Mouse (Mus musculus): ENCODE measurements around the gene Rpl27. TPM values are rescaled to one million over a fixed set of nuclear protein-coding genes. Genes with fewer than 3 reads are reported as not detected.
"Not testable (repeated sequence)": the region's sequence is repeated elsewhere in the genome, so short reads cannot be mapped to it uniquely, and the experiment has no call there.

The Rpl27 gene
- polyA plus RNA-seq, 1 experiment from 2014 or later: 395 TPM

DNA sequence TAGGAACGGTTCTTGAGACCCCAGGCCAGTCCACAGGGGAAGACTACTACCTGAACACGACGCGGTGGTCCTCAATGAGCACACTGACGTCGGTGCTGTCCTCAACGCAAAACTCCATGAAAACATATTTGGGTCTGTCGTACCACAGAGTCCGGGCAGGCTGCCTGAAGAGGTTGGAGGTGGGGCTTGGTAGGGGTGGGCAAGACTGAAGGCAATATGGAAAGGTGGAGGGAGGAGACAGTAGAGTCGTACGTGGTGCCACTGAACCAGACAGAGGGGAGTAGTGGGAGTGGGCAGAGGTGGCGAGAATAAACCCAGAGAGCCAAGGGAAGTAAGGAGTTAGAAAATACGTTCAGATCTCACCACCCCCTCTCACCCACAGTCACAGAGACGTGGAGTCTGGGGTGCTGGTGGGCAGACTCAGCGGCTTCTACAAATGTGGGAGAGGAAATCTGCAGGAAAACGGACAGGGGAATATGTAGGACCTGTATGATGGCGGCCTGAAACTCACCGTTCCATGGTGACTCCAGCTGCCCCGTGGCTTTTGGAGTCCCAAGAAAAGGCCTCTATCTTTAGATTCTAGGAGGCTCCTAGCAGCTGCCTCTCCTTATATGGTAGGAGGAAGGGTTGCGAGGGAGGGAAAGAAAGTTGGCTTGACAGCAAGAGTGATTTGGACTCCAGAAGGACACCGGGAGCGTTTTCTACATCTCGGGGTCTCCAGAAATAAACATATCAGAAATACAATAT lies 17.8 kb upstream of the Rpl27 start, which contains the start of gene Gm27029:
Gene Gm27029 (minus strand): TSS at position 692 of the 747 bp plus-strand sequence.
- Histone ChIP-seq H3K4me1 (replicated peaks; ENCODE audit: control insufficient read depth, insufficient read depth, low read length) (peaks cover 7% of the 10 kb centered on the region), H3K9me3 (ENCODE audit: control insufficient read depth, low read length) (no peaks in the 10 kb centered on the region), H3K36me3 (ENCODE audit: control insufficient read depth, insufficient read depth, low read length) (no peaks in the 10 kb centered on the region), H3K9ac (ENCODE audit: low read depth, low read length) (peak within 1 kb of the TSS; percentile 81), H3K27ac (ENCODE audit: low read depth, low read length) (peak within 1 kb of the TSS; percentile 75), H3K4me3 (ENCODE audit: low read depth, low read length) (peak within 1 kb of the TSS; percentile 97), H3K4me2 (replicated peaks; ENCODE audit: low read depth, low read length) (peak within 1 kb of the TSS; percentile 94), H3K27me3 (ENCODE audit: control insufficient read depth, insufficient read depth, low read length) (no peaks in the 10 kb centered on the region)
- peak; percentile 53 for ATAC-seq (ENCODE audit: low FRiP score)
- DNase-seq (ENCODE audit: low spot score): no peak
- 5% methylated on average over 23 of the region's 23 CpGs for WGBS

DNA sequence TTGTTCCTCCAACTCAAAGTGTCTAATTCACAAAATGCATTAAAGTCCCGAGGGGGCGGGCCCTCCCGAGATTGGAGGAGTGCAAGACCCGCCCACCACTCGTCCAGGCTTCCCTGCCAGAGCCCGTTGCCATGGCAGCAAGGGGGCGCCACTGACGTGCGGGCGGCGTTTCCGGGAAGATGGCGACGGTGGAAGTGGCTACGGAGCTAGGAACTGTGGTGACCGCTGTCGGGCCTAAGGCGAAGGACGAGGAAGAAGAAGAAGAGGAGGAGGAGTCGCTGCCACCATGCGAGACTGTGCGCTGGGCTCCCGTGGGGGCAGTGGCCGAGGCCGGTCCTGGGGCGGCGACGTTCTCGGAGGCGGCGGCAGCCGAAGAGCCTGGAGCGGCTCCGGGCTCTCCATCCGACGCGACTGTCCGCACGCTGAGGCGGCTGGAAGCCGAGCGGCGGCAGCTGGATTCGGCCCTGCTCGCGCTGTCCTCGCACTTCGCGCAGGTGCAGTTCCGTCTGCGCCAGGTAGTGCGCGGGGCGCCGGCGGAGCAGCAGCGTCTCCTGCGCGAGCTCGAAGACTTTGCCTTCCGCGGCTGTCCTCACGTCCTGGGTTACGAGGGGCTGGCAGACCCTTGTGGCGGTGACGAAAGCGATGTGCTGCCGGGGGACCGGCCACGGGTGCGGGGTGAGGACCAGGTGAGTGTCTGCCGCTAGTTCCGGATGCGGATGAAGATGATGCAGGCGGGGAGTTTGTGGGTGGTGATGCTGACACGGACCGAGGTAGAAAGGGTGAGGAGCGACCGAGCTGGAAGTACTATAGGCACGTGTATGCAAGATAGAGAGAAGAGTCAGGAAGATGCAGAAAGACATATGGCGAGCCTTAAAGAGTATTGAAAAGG lies 16.9 kb upstream of the Rpl27 start, which contains the start of the genes Rundc1 and Ptges3l:
Gene Rundc1 (plus strand): TSS at position 161 of the 889 bp plus-strand sequence.
Gene Ptges3l (minus strand): TSS at position 409 of the 889 bp plus-strand sequence.
- ATAC-seq (ENCODE audit: low FRiP score) (peak; percentile 91), DNase-seq (ENCODE audit: low spot score) (peak; percentile 99)
- H3K4me1 ChIP-seq (replicated peaks; ENCODE audit: control insufficient read depth, insufficient read depth, low read length): peaks cover 7% of the 10 kb centered on the region
- H3K4me3 ChIP-seq (ENCODE audit: low read depth, low read length): peak within 1 kb of the TSS; percentile 97
- H3K9ac ChIP-seq (ENCODE audit: low read depth, low read length): peak within 1 kb of the TSS; percentile 81
- peak within 1 kb of the TSS; percentile 94 for H3K4me2 ChIP-seq (replicated peaks; ENCODE audit: low read depth, low read length)
- no peaks in the 10 kb centered on the region for H3K27me3 ChIP-seq (ENCODE audit: control insufficient read depth, insufficient read depth, low read length)
- peak within 1 kb of the TSS; percentile 75 for H3K27ac ChIP-seq (ENCODE audit: low read depth, low read length)
- under 1% methylated on average over 68 of the region's 81 CpGs for WGBS
- no peaks in the 10 kb centered on the region for H3K9me3 ChIP-seq (ENCODE audit: control insufficient read depth, low read length)
- peaks cover 7% of the 10 kb centered on the region; the same call in 1 of the 2 replicates for H3K36me3 ChIP-seq (ENCODE audit: control insufficient read depth, insufficient read depth, low read length)

- H3K36me3 ChIP-seq (ENCODE audit: control insufficient read depth, insufficient read depth, low read length): peaks cover 9% of the 10 kb centered on the region; the same call in 1 of the 2 replicates
- H3K4me1 ChIP-seq (replicated peaks; ENCODE audit: control insufficient read depth, insufficient read depth, low read length): peaks cover 7% of the 10 kb centered on the region
- H3K27me3 ChIP-seq (ENCODE audit: control insufficient read depth, insufficient read depth, low read length): no peaks in the 10 kb centered on the region
- peak overlapping the region; percentile 97 for H3K4me3 ChIP-seq (ENCODE audit: low read depth, low read length)
- no peaks in the 10 kb centered on the region for H3K9me3 ChIP-seq (ENCODE audit: control insufficient read depth, low read length)
- ATAC-seq (ENCODE audit: low FRiP score): no peak
- peak overlapping the region; percentile 94 for H3K4me2 ChIP-seq (replicated peaks; ENCODE audit: low read depth, low read length)
- no peak overlapping the region for H3K27ac ChIP-seq (ENCODE audit: low read depth, low read length)
- H3K9ac ChIP-seq (ENCODE audit: low read depth, low read length): no peak overlapping the region; the same call in 1 of the 2 replicates
- no peak for DNase-seq (ENCODE audit: low spot score)
- WGBS: 66% methylated on average over 8 of the region's 8 CpGs
Measured at GRCm38 (mm10) chr11:101426165-101426564, 15.9 kb upstream of the Rpl27 start.

- 94% methylated on average over 9 of the region's 9 CpGs for WGBS
- no peak overlapping the region for H3K9ac ChIP-seq (ENCODE audit: low read depth, low read length)
- no peak overlapping the region for H3K27ac ChIP-seq (ENCODE audit: low read depth, low read length)
- no peak overlapping the region for H3K4me2 ChIP-seq (replicated peaks; ENCODE audit: low read depth, low read length)
- no peak overlapping the region for H3K4me3 ChIP-seq (ENCODE audit: low read depth, low read length)
- peaks cover under 1% of the 10 kb centered on the region for H3K4me1 ChIP-seq (replicated peaks; ENCODE audit: control insufficient read depth, insufficient read depth, low read length)
- ATAC-seq (ENCODE audit: low FRiP score): no peak
- no peaks in the 10 kb centered on the region for H3K27me3 ChIP-seq (ENCODE audit: control insufficient read depth, insufficient read depth, low read length)
- DNase-seq (ENCODE audit: low spot score): no peak
- H3K36me3 ChIP-seq (ENCODE audit: control insufficient read depth, insufficient read depth, low read length): peaks cover 14% of the 10 kb centered on the region; the same call in 1 of the 2 replicates
- no peaks in the 10 kb centered on the region for H3K9me3 ChIP-seq (ENCODE audit: control insufficient read depth, low read length)
Measured at GRCm38 (mm10) chr11:101431327-101431726, 10.8 kb upstream of the Rpl27 start.

DNA sequence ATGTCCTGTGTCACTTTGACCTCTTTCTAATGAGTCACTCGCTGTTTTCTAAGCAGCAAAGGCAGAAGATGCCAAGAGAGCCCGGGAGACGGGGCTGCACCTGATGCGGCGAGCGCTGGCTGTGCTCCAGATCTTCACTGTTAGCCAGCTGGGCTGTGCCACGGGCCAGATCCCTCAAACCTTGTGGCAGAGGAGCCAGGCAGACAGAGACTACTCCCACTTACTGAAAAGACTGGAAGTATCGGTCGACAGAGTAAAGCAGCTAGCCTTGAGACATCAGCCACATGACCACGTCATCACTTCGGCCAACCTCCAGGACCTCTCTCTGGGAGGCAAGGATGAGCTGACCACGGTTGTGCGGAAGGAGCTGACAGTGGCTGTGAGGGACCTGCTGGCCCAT lies 8.7 kb upstream of the Rpl27 start:
- H3K4me2 ChIP-seq (replicated peaks; ENCODE audit: low read depth, low read length): no peak overlapping the region
- ATAC-seq (ENCODE audit: low FRiP score): no peak
- peaks cover 14% of the 10 kb centered on the region; the same call in 1 of the 2 replicates for H3K36me3 ChIP-seq (ENCODE audit: control insufficient read depth, insufficient read depth, low read length)
- H3K27ac ChIP-seq (ENCODE audit: low read depth, low read length): no peak overlapping the region
- no peak overlapping the region for H3K9ac ChIP-seq (ENCODE audit: low read depth, low read length)
- no peak overlapping the region for H3K4me3 ChIP-seq (ENCODE audit: low read depth, low read length)
- H3K27me3 ChIP-seq (ENCODE audit: control insufficient read depth, insufficient read depth, low read length): no peaks in the 10 kb centered on the region
- DNase-seq (ENCODE audit: low spot score): no peak
- H3K9me3 ChIP-seq (ENCODE audit: control insufficient read depth, low read length): no peaks in the 10 kb centered on the region
- 91% methylated on average over 13 of the region's 13 CpGs for WGBS
- no peaks in the 10 kb centered on the region for H3K4me1 ChIP-seq (replicated peaks; ENCODE audit: control insufficient read depth, insufficient read depth, low read length)

DNA sequence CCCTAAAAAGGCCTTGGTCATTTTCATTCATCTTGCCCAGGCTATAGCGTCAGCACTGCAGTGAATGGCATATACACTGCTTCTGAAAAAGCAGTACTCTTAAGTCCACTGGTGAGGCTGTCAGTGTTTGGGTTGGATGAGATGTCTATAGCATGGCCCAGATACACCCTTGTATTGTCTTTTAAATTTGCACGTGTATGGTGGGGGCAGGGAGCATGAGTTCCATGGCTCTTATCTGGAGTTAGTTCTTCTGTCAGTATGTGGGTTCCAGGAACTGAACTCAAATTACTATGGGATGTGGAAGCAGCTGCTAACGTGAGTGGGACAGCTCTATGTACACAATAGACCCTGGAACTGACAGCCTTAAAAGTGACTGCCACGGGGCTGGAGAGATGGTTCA lies 6.3 kb upstream of the Rpl27 start:
- Histone ChIP-seq H3K4me2 (replicated peaks; ENCODE audit: low read depth, low read length) (no peak overlapping the region), H3K4me1 (replicated peaks; ENCODE audit: control insufficient read depth, insufficient read depth, low read length) (no peaks in the 10 kb centered on the region), H3K27ac (ENCODE audit: low read depth, low read length) (no peak overlapping the region), H3K4me3 (ENCODE audit: low read depth, low read length) (no peak overlapping the region), H3K36me3 (ENCODE audit: control insufficient read depth, insufficient read depth, low read length) (peaks cover 5% of the 10 kb centered on the region; the same call in 1 of the 2 replicates), H3K9me3 (ENCODE audit: control insufficient read depth, low read length) (no peaks in the 10 kb centered on the region), H3K27me3 (ENCODE audit: control insufficient read depth, insufficient read depth, low read length) (no peaks in the 10 kb centered on the region), H3K9ac (ENCODE audit: low read depth, low read length) (no peak overlapping the region)
- no peak for ATAC-seq (ENCODE audit: low FRiP score)
- DNase-seq (ENCODE audit: low spot score): no peak
- WGBS: 83% methylated on average over 4 of the region's 4 CpGs

DNA sequence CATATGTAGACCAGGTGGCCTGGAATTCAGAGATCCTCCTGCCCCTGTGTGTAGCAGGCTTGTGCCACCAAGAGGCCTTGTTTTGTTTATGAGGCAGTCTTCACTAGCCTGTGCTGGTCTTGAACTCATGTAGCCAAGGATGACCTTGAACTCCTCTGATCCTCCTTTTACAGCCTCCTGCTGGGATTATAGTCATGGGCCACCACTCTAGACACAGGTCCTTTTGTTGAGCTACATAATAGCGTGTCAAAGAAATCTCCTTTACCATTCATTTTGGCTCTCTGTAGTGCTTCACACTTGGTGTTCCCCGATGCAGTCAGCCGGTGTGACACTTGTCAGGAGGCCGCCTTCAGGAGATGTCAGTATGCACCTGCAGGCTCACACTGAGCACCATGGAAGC lies 5.2 kb upstream of the Rpl27 start:
- no peak overlapping the region for H3K4me2 ChIP-seq (replicated peaks; ENCODE audit: low read depth, low read length)
- H3K4me3 ChIP-seq (ENCODE audit: low read depth, low read length): no peak overlapping the region
- no peaks in the 10 kb centered on the region for H3K4me1 ChIP-seq (replicated peaks; ENCODE audit: control insufficient read depth, insufficient read depth, low read length)
- no peaks in the 10 kb centered on the region for H3K27me3 ChIP-seq (ENCODE audit: control insufficient read depth, insufficient read depth, low read length)
- no peak for DNase-seq (ENCODE audit: low spot score)
- no peak overlapping the region for H3K9ac ChIP-seq (ENCODE audit: low read depth, low read length)
- no peak for ATAC-seq (ENCODE audit: low FRiP score)
- 64% methylated on average over 4 of the region's 4 CpGs for WGBS
- no peaks in the 10 kb centered on the region for H3K9me3 ChIP-seq (ENCODE audit: control insufficient read depth, low read length)
- H3K27ac ChIP-seq (ENCODE audit: low read depth, low read length): no peak overlapping the region
- H3K36me3 ChIP-seq (ENCODE audit: control insufficient read depth, insufficient read depth, low read length): peaks cover 5% of the 10 kb centered on the region; the same call in 1 of the 2 replicates

DNA sequence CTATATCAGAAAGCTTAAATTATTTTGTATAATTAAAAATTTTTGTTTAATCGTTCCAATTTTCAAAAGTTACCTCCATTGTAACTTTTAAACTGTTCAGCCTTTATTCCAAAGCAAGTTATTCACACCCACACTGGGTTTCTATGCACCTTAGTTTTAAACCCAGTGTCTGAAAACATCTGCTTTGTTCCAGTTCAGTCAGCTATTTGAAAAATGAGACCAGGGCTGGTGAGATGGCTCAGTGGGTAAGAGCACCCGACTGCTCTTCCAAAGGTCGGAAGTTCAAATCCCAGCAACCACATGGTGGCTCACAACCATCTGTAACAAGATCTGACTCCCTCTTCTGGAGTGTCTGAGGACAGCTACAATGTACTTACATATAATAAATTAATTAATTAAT lies 4.1 kb upstream of the Rpl27 start:
- not testable (repeated sequence) for H3K4me3 ChIP-seq (ENCODE audit: low read depth, low read length); H3K4me2 ChIP-seq (replicated peaks; ENCODE audit: low read depth, low read length); DNase-seq (ENCODE audit: low spot score); H3K4me1 ChIP-seq (replicated peaks; ENCODE audit: control insufficient read depth, insufficient read depth, low read length); H3K9me3 ChIP-seq (ENCODE audit: control insufficient read depth, low read length); H3K36me3 ChIP-seq (ENCODE audit: control insufficient read depth, insufficient read depth, low read length); H3K27me3 ChIP-seq (ENCODE audit: control insufficient read depth, insufficient read depth, low read length); ATAC-seq (ENCODE audit: low FRiP score); H3K27ac ChIP-seq (ENCODE audit: low read depth, low read length); H3K9ac ChIP-seq (ENCODE audit: low read depth, low read length)
- 59% methylated on average over 3 of the region's 3 CpGs for WGBS

Measured in hindbrain, embryonic 11.5 days (tissue).